In genomic region chr7:111720511-111721307, GRCm38 (mm10) we compare ENCODE assay signal across 8 mouse cellular contexts. TPM values are rescaled to one million over a fixed set of nuclear protein-coding genes. Genes with fewer than 3 reads are reported as not detected.
DNase-seq lines count a peak whose midpoint lies in the region; ATAC-seq and TF ChIP-seq lines count a peak whose summit lies in the region.

No protein-coding gene starts in this region.

- H3K27me3 ChIP-seq in forebrain, postnatal 0 days (ENCODE audit: insufficient read depth, low read length), result no peaks in the 10 kb centered on the region
- H3K27me3 ChIP-seq in hindbrain, embryonic 16.5 days (replicated peaks; ENCODE audit: control insufficient read depth, insufficient read depth, low read length), result no peaks in the 10 kb centered on the region
- H3K27me3 ChIP-seq in limb, embryonic 13.5 days, result no peaks in the 10 kb centered on the region
- H3K27me3 ChIP-seq in thymus, adult 2 months (ENCODE audit: control insufficient read depth, insufficient read depth, low read length), result no peaks in the 10 kb centered on the region

- peak overlapping the region; percentile 71 for H3K27ac ChIP-seq in forebrain, postnatal 0 days (ENCODE audit: low read depth, low read length)
- H3K27ac ChIP-seq in hindbrain, embryonic 16.5 days (ENCODE audit: low read depth, low read length), result no peak overlapping the region
- H3K27ac ChIP-seq in limb, embryonic 13.5 days, result peak overlapping the region; percentile 52; the same call in 1 of the 2 replicates
- no peak overlapping the region for H3K27ac ChIP-seq in thymus, adult 2 months (ENCODE audit: control insufficient read depth, insufficient read depth, low read length)

- TF ChIP-seq CTCF in forebrain, postnatal 0 days (IDR thresholded peaks at IDR 0.05; ENCODE audit: low read depth), result no peak
- TF ChIP-seq CTCF in thymus, adult 2 months (IDR thresholded peaks at IDR 0.05; ENCODE audit: borderline replicate concordance, control insufficient read depth, extremely low read depth, insufficient read depth, low read length, poor library complexity), result no peak

- H3K36me3 ChIP-seq in forebrain, postnatal 0 days (ENCODE audit: insufficient read depth), result no peaks in the 10 kb centered on the region
- no peaks in the 10 kb centered on the region for H3K36me3 ChIP-seq in hindbrain, embryonic 16.5 days (ENCODE audit: control insufficient read depth, insufficient read depth, low read length)
- no peaks in the 10 kb centered on the region for H3K36me3 ChIP-seq in limb, embryonic 13.5 days
- no peaks in the 10 kb centered on the region for H3K36me3 ChIP-seq in thymus, adult 2 months (ENCODE audit: control insufficient read depth, insufficient read depth, low read length)

- H3K9me3 ChIP-seq in forebrain, postnatal 0 days (ENCODE audit: low read length), result no peaks in the 10 kb centered on the region
- no peaks in the 10 kb centered on the region for H3K9me3 ChIP-seq in hindbrain, embryonic 16.5 days (ENCODE audit: control insufficient read depth, low read length)
- no peaks in the 10 kb centered on the region for H3K9me3 ChIP-seq in limb, embryonic 13.5 days

- no peak overlapping the region for H3K4me3 ChIP-seq in forebrain, postnatal 0 days (ENCODE audit: low read depth, low read length)
- H3K4me3 ChIP-seq in hindbrain, embryonic 16.5 days (ENCODE audit: low read length), result no peak overlapping the region
- no peak overlapping the region for H3K4me3 ChIP-seq in limb, embryonic 13.5 days
- no peak overlapping the region for H3K4me3 ChIP-seq in thymus, adult 2 months (ENCODE audit: control insufficient read depth, insufficient read depth, low read length)

- H3K9ac ChIP-seq in forebrain, postnatal 0 days, result no peak overlapping the region
- no peak overlapping the region for H3K9ac ChIP-seq in hindbrain, embryonic 16.5 days (ENCODE audit: low read depth, low read length)
- H3K9ac ChIP-seq in limb, embryonic 13.5 days, result peak overlapping the region; percentile 43; the same call in 1 of the 2 replicates

- no peak for TF ChIP-seq POLR2A in thymus, adult 2 months (IDR thresholded peaks at IDR 0.05; ENCODE audit: control insufficient read depth, extremely low read depth, insufficient read depth, low read length, poor library complexity)

- intact Hi-C loops in heart, postnatal 25 days (cut with DNase I), result loop anchor here (2.0 kb wide), 1 partner anchor 58 kb away; the partner anchor contains the start of gene Galnt18

- H3K4me1 ChIP-seq in forebrain, postnatal 0 days (ENCODE audit: insufficient read depth), result peaks cover 4% of the 10 kb centered on the region
- H3K4me1 ChIP-seq in hindbrain, embryonic 16.5 days (ENCODE audit: control insufficient read depth, insufficient read depth, low read depth, low read length), result peaks cover 3% of the 10 kb centered on the region; the same call in 1 of the 2 replicates
- H3K4me1 ChIP-seq in limb, embryonic 13.5 days, result peaks cover 22% of the 10 kb centered on the region
- no peaks in the 10 kb centered on the region for H3K4me1 ChIP-seq in thymus, adult 2 months (replicated peaks; ENCODE audit: control insufficient read depth, insufficient read depth, low read length)

- 46% methylated on average over 8 of the region's 8 CpGs for WGBS in forebrain, postnatal 0 days
- 61% methylated on average over 8 of the region's 8 CpGs for WGBS in hindbrain, embryonic 16.5 days
- WGBS in limb, embryonic 13.5 days, result 66% methylated on average over 8 of the region's 8 CpGs
- 86% methylated on average over 8 of the region's 8 CpGs for WGBS in thymus, adult 2 months

- ATAC-seq in forebrain, postnatal 0 days, result peak; percentile 88
- peak; percentile 45; the same call in 1 of the 2 replicates for ATAC-seq in hindbrain, embryonic 16.5 days
- no peak for ATAC-seq in limb, embryonic 13.5 days (ENCODE audit: low FRiP score, low read depth)

- DNase-seq in heart, adult 11 months, result peak; percentile 96
- no peak for DNase-seq in heart, postnatal 25 days (ENCODE audit: low spot score)
- DNase-seq in forebrain, postnatal 0 days, result peak; percentile 82
- DNase-seq in retina, postnatal 1 day, result no peak
- no peak for DNase-seq in thymus, adult 2 months
- no peak for DNase-seq in retina, embryonic 14.5 days (ENCODE audit: low spot score)

- H3K4me2 ChIP-seq in forebrain, postnatal 0 days (ENCODE audit: low read depth), result no peak overlapping the region
- H3K4me2 ChIP-seq in hindbrain, embryonic 16.5 days (ENCODE audit: low read length), result no peak overlapping the region
- H3K4me2 ChIP-seq in limb, embryonic 13.5 days (replicated peaks), result no peak overlapping the region

RNA-seq across cellular contexts. Expression of gene Galnt18, which starts 59.1 kb away (rescaled TPM):
- 10 to 100 TPM; 13.8 to 14.3 TPM for total RNA-seq in heart, postnatal 25 days (2021)
- total RNA-seq in forebrain, postnatal 0 days (2014; rRNA removed), result 22.0 and 22.6 TPM in 2 replicates
- polyA plus RNA-seq in forebrain, postnatal 0 days (2015; fragmentation: Nextera tagmentation; extraction: Ambion mirVana), result 13.9 and 18.0 TPM in 2 replicates
- polyA plus RNA-seq in hindbrain, embryonic 16.5 days (2015; fragmentation: Nextera tagmentation; extraction: Ambion mirVana), result 18.6 and 20.9 TPM in 2 replicates
- 17.9 and 18.8 TPM in 2 replicates for polyA plus RNA-seq in limb, embryonic 13.5 days (2015; fragmentation: Nextera tagmentation; extraction: Ambion mirVana)
- 10.8 and 13.6 TPM in 2 replicates for polyA plus RNA-seq in thymus, adult 2 months (2012; rRNA removed)

Comparison
In these comparisons a context has a peak if more than half of its experiments do, and no peak if none do; other contexts are left out.
1. DNase-seq: peak in heart, adult 11 months (single experiment) and forebrain, postnatal 0 days (single experiment); none in heart, postnatal 25 days (single experiment), retina, postnatal 1 day (single experiment), thymus, adult 2 months (single experiment) and retina, embryonic 14.5 days (single experiment).
2. H3K27ac ChIP-seq: peak in forebrain, postnatal 0 days (single experiment) and limb, embryonic 13.5 days (single experiment); none in hindbrain, embryonic 16.5 days (single experiment) and thymus, adult 2 months (single experiment).